Mouse (Mus musculus) kidney, postnatal 10 days (tissue): ENCODE results near the gene Clec2i.
"Not testable (repeated sequence)": the region's sequence is repeated elsewhere in the genome, so short reads cannot be mapped to it uniquely, and the experiment has no call there.

Source experiments
- DNase-seq: peaks from one replicate; pipeline ENCODE4 v3.0.0; 2021; ENCODE audit warnings: mixed read lengths

The Clec2i gene

DNA sequence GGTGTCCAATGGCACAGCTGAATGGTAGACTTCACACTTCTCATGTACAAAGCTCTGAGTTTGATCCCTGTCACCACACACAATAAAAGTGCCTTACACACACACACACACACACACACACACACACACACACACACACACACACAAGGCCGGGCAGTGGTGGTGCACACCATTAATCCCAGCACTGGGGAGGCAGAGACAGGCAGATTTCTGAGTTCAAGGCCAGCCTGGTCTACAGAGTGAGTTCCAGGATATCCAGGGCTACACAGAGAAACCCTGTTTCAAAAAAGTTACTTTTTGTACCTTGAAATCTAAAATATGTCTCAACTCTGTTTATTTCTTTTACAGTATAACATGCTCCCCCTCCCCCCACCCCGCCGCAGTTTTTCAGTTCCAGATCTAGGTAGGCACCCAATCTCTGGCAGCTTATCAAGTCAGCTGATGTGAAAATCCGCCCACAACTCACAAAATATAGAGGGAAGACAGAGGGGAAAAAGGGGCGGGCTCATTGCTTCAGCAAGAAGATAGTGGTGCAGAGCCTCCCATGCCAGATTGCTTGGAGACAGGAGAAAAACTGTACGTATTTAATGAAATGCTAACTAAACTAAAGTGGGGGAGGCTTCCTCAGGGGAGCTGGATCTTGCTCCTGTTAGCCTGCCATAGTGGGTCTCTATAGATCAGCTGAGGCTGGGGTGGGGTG is at the start of gene Clec2i:
Gene Clec2i (plus strand): TSS at position 498 of the 700 bp plus-strand sequence.
- DNase-seq = not testable (repeated sequence)

DNA sequence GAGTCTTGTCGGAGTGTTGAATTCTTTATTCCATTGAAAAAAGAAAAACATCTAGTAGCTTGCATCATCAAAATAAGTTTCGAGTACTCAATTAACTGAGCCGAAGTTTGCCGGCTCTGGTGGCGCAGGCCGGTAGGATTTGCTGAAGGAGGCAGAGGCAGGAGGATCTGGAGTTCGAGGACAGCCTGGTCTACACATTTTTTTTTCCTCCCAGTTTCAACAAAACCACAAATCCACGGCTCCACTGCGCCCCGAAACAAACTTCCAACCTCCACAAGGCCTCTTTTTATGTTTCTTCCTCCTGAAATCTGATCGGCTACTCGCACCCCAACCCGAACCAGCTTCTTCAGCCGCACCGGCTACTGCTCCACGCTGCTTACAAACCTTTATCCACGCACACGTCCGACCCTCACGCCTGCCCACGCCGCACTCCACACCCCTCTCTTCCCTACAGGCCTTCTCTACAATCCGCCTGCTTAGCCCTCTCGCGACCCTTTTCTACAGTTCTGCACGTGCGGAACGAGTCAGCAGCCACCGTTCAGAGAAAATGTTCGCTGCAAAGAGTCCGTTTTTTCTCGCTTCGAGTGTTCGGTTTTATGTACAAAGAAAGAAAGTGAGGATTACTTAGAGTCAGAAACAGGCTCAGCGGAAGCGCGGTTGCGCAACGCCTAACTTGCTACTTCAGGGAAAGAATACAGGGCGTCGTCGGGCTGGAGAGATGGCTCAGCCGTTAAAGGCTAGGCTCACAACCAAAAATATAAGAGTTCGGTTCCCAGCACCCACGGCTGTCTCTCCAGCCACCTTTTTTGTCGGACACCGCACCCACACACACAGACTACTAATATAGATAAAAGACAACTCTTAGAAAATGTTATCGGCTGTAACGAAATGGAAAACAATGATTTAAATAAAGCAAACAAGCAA is 48.8 kb upstream of the Clec2i start:
- peak; percentile 90 for DNase-seq

DNA sequence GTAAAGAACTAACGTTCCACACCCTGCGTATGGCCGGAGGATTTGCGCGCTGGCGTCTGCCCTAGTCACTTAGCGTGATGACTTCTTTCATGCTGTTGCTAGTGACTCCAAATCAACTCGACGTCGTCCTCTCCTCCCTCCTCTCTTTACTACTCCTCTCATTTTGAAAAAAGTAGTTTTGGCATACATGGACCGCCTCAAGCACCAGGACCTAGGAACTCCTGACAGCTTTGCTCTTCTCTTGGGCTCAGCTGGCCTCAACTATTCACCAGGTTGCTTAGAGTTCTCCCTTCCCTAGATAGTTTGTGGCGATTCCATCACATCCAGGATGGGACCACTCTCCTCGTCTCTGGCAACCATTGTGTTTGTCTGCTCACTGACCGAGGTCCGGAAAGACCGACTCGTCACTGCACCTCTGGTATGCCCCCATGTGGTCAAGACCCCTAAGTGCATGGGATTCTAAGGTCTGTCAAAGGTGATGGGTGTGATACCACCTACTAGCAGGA is 48.1 kb upstream of the Clec2i start:
- DNase-seq = peak; percentile 91

GRCm38 (mm10) chr6:128839921-128840320 is 47.5 kb upstream of the Clec2i start:
- no peak for DNase-seq

GRCm38 (mm10) chr6:128840669-128841068 is 46.7 kb upstream of the Clec2i start:
- DNase-seq = not testable (repeated sequence)

GRCm38 (mm10) chr6:128841327-128842089 is 45.9 kb upstream of the Clec2i start:
- no peak for DNase-seq

DNA sequence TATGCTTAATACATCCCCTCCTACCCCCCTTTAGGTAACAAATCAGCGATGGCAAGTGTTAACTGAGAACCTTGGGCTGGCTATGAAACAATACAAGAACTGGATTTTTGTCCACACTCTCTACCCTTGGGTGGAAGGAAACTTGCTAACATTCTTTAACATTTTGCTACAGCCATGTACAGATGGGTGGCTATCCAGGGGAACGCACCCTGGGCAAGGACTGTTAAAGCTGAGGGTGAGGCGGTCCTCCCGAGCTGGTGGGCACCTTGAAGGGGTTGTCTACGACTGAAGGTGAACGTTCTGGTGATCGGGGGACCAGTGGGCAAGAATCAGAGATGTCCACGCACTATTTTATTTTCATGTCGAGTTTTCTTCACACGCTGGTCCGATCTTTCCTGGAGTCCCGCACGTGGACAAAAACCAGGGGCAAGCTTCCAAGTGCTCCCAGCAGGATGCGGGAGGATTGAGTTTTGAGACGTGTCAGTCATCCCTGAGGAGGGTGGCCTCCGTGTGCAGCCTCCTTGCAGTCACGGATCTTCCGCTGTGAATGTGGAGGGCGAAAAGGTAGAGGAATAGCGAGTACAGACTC is 44.9 kb upstream of the Clec2i start:
- no peak for DNase-seq

DNA sequence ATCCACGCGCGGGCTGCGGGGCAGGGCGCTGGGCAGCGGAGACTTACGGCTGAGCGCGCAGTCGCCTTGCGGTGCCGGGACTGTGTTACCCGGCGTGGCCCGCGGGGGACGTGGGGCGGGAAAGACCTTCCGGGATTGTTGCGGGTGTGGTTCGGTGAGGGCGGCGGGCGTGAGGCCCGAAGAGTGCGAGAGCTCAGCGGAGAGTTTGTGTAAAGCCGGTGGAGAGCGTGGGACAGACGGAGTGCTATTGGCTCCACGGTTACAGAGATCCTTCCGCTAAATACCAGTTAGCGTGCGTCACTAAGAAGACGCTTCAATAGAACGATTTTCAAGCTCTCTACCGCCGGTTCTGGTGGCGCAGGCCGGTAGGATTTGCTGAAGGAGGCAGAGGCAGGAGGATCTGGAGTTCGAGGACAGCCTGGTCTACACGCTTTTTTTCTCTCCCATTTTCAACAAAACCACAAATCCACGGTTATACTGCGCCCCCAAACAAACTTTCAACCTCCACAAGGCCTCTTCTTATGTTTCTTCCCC is 44.4 kb upstream of the Clec2i start:
- DNase-seq = peak; percentile 90

DNA sequence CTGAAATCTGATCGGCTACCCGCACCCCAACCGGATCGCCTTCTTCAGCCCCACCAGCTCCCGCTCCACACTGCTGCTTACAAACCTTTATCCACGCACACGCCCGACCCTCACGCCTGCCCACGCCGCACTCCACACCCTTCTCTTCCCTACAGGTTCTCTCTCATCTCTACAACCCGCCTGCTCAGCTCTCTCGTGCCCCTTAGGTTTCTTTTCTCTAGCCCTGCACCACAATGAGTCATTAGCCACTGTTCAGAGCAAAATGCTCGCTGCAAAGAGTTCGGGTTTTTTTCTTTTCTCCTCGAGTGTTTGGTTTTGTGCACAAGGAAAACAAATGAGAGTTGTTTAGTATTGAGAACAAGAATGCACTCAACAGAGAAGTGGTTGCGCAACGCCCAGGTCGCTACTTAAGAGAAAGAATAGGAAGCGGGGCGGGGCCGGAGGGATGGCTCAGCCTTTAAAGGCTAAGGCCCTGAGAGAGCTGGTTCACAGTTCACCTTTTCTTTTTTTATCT is 43.9 kb upstream of the Clec2i start:
- peak; percentile 82 for DNase-seq

GRCm38 (mm10) chr6:128844131-128844530 is 43.3 kb upstream of the Clec2i start:
- peak; percentile 38 for DNase-seq

DNA sequence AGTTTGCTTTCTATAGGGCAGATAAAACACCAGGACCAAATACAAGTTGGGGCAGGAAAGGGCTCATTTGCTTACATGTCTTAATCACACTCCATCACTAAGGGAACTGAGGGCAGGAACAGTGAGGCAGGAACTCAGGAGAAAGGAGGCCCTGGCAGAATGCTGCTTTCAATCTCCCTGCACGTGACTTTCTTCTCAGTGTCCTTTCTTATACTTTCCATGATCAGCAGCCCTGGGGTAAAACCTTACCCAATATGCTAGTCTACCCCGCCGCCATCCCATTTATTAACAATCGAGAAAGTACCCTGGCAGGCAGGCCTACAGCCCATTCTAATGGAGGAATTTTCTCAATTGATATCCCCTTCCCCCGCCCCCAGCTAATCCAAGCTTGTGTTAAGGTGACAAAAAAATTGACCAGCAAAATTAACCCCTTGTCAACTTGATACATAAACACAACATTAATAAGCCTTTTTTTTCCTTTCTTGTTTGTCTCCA is 42.8 kb upstream of the Clec2i start:
- DNase-seq = no peak

- DNase-seq = peak; percentile 92
Measured at GRCm38 (mm10) chr6:128845319-128845979, 41.9 kb upstream of the Clec2i start.

DNA sequence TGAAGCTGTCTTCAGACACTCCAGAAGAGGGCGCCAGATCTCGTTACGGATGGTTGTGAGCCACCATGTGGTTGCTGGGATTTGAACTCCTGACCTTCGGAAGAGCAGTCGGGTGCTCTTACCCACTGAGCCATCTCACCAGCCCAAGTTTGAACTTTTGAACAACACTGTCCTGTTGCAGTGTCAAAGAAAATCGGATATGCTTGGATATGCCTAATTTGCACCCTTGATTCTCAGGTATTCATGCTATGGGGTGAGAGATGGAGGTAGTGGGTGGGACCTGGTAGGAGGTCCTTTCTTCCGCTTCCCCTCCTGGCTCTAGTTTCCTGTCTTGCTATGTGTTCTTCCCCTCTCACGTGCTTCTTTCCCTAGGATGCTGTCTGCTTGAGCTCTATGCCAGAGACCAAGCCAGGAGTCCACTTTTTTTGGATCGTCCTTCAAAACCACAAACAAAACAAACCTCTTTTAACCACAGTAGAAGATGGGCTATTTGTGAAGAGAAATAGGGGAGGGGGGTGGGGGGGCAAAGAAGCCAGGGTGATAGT is 41.3 kb upstream of the Clec2i start:
- DNase-seq = no peak

DNA sequence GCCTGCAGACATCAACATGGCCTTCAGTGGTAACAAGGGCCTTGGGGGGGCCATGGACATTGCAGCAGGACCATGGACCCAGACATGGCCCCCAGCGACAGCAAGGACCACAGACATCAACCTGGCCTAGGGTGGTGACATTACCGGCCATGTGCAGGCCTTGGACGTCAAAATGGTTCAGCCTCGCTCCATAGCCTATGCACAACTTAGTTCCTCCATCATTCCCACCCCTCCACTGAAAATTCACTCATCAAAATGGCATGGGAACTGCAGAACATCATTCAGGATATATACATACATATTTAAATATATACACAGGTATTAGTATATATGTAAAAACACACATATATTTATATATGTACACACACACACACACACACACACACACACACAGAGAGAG is 40.0 kb upstream of the Clec2i start:
- no peak for DNase-seq

DNA sequence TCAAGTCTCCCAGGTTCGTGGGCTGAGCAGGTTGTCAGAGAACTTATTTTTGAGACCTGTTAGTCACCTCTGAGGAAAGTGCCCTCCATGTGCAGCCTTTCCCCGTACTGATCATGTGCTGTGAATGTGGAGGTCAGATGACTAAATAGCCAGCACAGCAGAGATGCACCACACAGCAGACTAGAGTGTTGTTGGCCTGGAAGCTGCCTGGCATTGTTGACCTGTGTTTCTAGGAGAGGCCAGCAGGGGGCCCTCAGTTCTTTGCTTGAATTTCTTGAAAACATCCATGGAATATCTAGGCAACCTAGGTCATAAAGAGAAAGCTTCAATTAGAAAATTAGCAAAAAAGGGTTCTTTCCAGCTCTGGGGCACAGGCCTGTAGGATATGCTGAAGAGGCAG is 37.5 kb upstream of the Clec2i start:
- peak; percentile 72 for DNase-seq

- no peak for DNase-seq
Measured at GRCm38 (mm10) chr6:128850671-128851070, 36.7 kb upstream of the Clec2i start.

GRCm38 (mm10) chr6:128851151-128851550 is 36.2 kb upstream of the Clec2i start:
- no peak for DNase-seq

DNA sequence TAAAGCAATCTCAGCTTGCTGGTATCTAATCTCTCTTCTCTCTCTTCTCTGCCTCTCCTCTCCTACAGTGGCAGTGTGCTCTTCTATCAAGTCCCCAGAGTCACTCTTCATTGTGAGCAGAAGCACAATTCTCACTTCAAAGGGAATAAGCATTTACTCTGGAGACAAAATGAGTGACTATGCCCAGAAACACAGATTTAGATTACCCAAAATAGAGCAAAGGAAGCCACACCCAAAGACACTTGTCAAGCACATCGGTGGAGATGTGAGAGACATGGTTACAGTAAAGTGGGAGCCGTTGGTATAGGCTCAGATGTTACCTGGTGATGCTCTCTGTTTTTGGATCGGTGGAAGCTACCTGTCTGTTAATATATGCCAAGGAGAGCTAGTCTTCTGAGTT is 34.6 kb upstream of the Clec2i start:
- DNase-seq = no peak

GRCm38 (mm10) chr6:128854024-128854820 is 33.2 kb upstream of the Clec2i start:
- peak; percentile 84 for DNase-seq

DNA sequence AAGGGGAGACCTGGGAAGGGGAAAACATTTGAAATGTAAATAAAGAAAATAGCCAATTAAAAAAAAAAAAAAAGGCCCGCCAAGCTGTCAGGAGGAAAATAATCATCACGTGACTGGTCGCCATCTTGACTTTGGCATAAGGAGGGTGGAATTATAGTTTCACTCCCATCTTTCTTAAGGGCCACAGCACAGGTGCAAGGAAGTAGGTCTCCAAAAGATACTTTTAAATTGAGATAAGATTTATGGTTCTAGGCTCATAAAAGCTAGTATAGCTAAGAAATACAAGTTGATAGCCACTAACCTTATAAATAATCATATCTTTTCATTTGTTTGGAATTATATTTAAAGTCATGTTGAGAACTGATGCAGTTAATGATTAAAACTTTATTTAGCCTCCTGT is 32.5 kb upstream of the Clec2i start:
- DNase-seq = no peak
